Mouse (Mus musculus) fibroblast of lung, adult 2 months (primary cell): Measurements from ENCODE around the gene Olfr618.
"Not testable (repeated sequence)": the region's sequence is repeated elsewhere in the genome, so short reads cannot be mapped to it uniquely, and the experiment has no call there.

Experiments used
- DNase-seq: peaks from one replicate; pipeline ENCODE4 v3.0.0-alpha.2; 2011; ENCODE audit warnings: low read depth

Gene Olfr618

DNA sequence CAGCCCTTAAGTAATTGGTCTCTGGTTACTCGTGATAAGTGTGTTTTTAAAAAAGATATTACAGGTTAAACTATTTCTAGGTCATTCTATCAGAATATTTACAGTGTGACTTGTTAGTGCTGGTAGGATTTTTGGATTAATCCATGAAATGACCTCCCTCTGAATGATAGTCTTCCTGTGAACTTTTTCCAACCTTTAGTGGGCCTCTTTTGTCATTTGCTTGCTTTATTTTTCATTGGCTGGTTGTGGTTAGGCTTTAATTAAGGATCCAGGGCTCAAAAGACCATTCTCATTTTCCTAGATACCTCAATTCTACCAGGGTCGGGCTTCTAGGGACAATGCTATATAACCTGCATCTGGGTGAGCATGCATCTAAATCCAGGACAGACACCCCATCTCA is at the start of gene Olfr618:
TSS of gene Olfr618 (plus strand) at position 301 of the 400 bp plus-strand sequence.
- no peak for DNase-seq

GRCm38 (mm10) chr7:103542617-103543016 is 47.3 kb upstream of the Olfr618 start, which contains the start of gene Olfr612:
TSS of gene Olfr612 (minus strand) at chr7:103542717.
- not testable (repeated sequence) for DNase-seq

GRCm38 (mm10) chr7:103547774-103548173 is 42.1 kb upstream of the Olfr618 start, which contains the start of gene Olfr613:
TSS of gene Olfr613 (plus strand) at chr7:103548074.
- DNase-seq, result no peak

DNA sequence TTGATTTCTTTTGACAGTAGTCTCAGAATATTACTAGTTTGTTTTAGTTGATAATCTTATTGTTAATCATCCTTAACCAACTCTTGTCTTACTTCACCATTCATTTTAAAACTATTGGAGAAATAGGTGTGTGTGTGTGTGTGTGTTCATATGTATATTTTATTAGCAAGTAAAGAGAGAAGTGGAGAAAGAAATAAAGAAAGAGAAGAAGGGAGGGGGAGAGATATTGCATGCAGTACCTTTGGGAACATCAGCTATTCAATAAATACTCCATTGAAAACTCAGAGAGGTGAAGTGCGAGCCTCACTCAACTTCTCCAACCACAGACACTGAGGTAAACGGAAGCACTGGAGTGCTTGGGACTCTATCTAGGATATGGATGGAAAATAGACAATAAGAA is 34.1 kb upstream of the Olfr618 start, which contains the start of gene Olfr615:
TSS of gene Olfr615 (plus strand) at position 301 of the 400 bp plus-strand sequence.
- DNase-seq, result no peak

DNA sequence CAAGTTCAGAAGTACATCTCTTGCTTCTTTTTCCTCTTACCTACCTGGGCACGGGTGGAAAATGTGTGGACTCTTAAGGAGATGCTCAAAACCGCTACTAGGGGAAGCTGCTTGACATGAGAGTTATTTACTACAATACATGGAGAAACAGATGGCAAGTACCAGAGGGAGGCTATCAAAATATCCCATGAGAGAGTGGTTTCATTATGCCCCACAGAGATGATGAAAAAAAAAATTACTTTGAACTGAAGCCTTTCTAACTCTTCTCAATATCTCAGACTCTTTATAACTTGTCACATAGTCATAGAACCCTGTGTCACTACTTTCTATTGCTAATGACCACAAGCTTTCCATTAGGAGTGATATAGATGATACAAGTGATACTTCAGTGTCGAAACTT is 20.9 kb upstream of the Olfr618 start, which contains the start of gene Olfr616:
TSS of gene Olfr616 (minus strand) at position 101 of the 400 bp plus-strand sequence.
- no peak for DNase-seq

DNA sequence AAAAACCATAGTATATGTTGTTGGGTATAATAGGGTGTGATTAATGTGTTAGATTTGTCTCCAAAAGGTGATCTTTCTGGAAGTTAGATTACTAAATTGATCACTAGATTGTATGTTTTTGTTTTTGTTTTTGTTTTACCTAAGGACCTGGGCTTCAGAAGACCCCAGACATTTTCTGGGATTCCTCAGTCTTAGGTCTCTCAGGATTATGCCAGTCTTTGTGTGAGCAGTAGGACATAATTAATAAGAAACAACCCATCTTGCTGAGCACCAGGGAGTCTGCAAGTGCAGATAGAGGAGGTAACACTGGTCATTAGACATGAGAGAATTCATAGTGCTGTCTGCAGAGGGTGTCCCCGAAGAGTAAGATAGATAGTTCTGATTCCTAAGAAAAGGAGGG is 17.1 kb upstream of the Olfr618 start, which contains the start of gene Olfr617:
TSS of gene Olfr617 (plus strand) at position 301 of the 400 bp plus-strand sequence.
- DNase-seq, result no peak

- DNase-seq, result no peak
Observed at GRCm38 (mm10) chr7:103600275-103600674, 10.4 kb downstream of the Olfr618 start, which contains the start of gene Olfr619. TSS of gene Olfr619 (plus strand) at chr7:103600575.

DNA sequence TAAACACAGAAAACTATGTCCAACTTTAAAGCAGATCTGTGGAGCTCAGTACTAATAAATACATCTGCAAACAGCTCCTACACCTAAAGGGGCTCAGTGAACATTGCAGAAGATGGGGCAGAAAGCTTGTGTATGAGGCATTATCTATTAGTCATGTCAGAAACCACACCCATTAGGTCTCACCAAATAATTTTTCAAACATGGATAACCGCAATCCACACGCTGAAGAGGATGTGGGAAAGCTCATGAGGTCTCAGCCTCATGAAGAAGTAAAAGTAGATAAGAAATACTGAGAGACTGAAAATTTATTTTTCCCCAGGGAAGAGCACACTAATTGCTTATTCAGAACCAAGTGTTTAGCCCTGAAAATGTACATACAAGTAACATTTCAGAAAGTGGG is 17.5 kb downstream of the Olfr618 start:
- DNase-seq, result no peak

- no peak for DNase-seq
Observed at GRCm38 (mm10) chr7:103612434-103612833, 22.5 kb downstream of the Olfr618 start, which contains the start of gene Olfr620. TSS of gene Olfr620 (minus strand) at chr7:103612534.

GRCm38 (mm10) chr7:103636795-103637194 is 46.9 kb downstream of the Olfr618 start:
- no peak for DNase-seq

- DNase-seq, result no peak
Observed at GRCm38 (mm10) chr7:103642602-103643001, 52.7 kb downstream of the Olfr618 start, which contains the start of gene Olfr622. TSS of gene Olfr622 (minus strand) at chr7:103642702.

GRCm38 (mm10) chr7:103644070-103644469 is 54.2 kb downstream of the Olfr618 start:
- no peak for DNase-seq
